Mouse (Mus musculus) heart, adult 2 months (tissue): ENCODE results near the gene Atn1.

Source experiments
- CTCF ChIP-seq: fragments of 200-600 bp; IDR thresholded peaks from 2 replicates; pipeline ENCODE4 v1.8.1; 2022; ENCODE audit warnings: antibody characterized with exemption, mild to moderate bottlenecking, moderate library complexity
- POLR2A ChIP-seq: fragments of 200-500 bp; IDR thresholded peaks from 2 replicates; pipeline ENCODE4 v1.6.1; 2011; ENCODE audit warnings: mild to moderate bottlenecking, low read depth, low read length, control low read depth; ENCODE audit not compliant: insufficient read depth

DNA sequence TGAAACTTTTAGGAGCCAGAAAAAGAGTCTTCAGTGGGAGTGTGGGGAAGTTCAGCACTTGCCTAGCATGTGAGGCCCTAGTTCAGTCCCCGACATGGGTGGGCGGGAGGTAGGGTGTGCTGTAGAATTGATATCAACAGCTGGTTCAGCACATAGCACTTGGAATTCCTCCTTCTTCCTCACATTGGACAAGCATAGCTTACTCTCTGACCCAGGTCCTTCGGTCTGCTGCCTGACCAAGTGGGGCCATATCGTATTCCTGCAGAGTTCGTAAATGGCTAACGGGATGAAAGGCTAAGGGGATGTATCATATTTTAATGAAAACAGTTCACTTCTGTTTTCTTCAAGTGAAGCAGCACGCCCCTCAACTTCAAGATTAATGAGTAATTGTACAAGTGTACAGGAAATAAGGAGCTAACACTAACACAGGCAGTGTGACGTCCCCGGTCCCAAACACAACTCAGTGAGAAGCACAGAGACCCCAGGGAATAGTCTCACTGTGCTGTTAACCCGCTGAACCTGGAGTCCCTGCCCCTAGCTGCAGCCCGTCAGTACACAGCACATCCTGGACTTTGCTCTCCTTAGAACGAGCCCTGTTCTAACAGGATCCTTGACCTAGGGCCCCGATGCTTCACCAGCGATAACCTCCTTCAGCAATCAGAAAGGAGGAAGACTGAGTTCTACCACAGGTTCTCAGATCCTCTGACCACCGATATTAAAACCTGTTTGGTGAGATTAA lies 62.9 kb downstream of the Atn1 start:
- TF ChIP-seq POLR2A (no peak), CTCF (no peak)
